Mouse (Mus musculus): ENCODE measurements at regions not wholly inside any gene's neighbourhood (a gene's known extent, or its start where the extent isn't known, plus 50 kb on each side); places are given as distances from the start of the nearest gene placed in this dataset.

DNA sequence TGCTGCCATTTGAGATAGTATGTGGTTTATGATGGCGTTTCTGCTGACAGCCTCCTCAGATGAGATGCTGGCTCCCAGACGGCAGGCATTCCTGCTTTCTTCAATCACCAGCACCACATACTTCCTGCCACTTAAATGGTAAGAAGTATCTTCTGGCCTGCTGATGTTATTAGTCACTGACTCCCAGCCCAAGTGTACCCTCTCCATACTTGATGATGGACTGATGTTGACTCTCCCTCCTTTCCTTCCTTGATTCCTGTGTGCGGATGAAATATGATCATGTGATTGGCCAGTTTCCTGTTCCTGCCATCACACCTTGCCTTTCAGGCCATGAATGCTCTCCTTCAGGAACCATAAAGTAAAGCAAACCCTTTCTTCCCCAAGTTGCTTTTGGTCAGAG, 50.8 kb upstream of the Rpl10-ps3 start:
- CTCF ChIA-PET: no interaction called here

DNA sequence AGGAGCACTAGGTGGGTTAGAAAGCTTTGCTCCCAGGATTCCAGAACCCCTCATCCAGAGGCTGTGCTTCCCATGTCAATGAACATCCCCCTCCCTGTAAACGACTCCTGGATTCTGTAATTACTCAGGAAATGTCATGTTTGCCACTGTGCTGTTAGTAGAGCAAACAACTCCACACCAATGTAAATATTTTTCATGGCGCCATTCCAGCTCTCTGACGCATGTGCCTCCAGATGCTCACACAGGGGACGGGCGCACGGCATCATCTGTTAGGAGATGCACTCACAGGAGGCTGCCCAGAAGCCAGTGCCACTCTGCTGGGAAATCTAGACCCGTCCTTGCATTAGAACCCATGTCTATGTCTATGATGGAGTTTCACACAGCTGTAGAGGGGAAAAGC, 51.3 kb upstream of the Rpl10-ps3 start:
- CTCF ChIA-PET: no interaction called here

DNA sequence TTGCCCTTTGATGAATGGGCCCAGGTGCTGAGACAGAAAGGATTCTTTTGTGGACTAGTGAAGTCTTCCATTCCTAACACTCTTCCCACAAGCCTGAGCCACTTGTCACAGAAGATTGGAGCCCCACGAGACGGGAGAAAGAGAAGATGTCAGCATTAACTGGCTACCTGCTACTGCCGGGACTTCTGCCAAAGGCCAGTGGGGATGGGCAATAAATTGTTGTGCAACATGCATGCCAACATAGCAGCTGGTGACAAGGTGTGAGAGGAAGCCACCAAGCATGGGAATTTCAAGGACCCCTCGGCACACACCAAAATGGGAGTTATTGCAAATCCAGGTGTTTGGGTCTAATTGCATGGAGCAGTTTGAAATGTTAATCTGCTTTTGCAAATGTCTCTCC, 63.6 kb upstream of the Rpl10-ps3 start:
- CTCF ChIA-PET: no interaction called here

- CTCF ChIA-PET: no interaction called here
Observed at GRCm38 (mm10) chr9:50408845-50409244, 64.1 kb upstream of the Rpl10-ps3 start.

GRCm38 (mm10) chr9:50412986-50413385, 68.2 kb upstream of the Rpl10-ps3 start:
- CTCF ChIA-PET: no interaction called here

DNA sequence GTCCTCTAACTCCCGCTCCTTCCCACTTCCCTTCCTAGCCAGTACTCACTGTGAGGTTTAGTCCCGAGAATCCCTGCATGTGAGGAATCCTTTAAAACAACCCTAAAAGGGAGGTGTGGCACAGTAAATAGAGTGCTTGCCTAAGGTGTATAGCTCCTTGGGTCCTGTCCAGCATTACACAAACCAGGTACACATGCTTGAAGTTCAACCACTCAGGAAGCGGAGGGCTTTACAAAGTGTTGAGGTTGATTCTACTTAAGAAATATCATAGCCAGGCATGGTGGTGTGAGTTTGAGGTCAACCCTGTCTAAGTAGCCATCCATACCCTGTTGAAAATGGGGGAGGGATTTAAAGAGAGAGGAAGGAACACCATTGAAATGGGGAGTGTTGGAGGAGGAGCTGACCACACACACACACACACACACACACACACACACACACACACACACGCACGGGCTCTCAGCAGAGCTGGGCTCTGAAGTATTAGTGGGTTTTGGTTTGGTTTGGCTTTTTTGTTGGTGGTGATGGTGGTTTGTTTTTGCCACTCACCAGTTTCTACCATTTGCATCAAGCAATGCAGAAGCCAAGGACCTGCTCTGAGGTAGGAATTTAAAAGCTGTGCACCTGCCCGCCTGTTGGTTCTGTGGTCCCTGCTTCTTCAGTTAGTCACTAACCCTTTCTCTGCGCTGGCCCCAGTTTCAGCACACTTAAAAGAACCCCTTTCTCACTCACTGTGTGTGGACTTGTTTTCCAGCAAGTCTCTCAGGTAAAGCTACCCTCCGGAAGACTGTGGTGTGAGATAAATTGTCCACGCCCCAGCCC, 69.0 kb upstream of the Rpl10-ps3 start:
- CTCF ChIA-PET: no interaction called here

DNA sequence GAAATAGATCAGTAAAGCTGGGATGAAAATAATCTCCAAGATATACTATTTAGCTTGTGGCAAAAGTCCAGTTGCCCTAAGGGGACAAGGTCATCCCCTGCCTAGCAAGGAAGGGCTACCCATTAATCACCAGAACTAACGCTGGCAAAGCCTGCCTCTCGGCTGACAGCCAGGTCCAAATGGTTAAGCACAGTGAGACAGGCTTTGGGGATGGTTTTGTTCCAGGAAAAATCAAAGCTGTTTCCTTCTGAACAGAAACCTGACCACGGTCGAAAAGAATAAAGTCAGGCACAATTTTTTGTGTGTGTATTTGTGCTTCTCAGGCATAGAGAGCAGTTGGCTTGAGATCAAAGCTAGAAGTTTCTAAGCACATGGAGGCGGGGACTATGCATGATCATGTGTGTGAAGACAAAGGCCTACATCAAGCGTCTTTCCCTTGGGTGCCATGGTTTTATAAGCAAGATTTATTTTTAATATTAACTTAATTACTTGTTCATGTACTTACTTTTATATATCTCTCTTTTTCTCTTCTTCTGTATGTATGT, 70.1 kb upstream of the Rpl10-ps3 start:
- CTCF ChIA-PET: no interaction called here

GRCm38 (mm10) chr9:50416677-50417076, 71.9 kb upstream of the Rpl10-ps3 start:
- CTCF ChIA-PET: no interaction called here

GRCm38 (mm10) chr9:50421061-50421460, 73.3 kb upstream of the Plet1 start:
- CTCF ChIA-PET: no interaction called here

DNA sequence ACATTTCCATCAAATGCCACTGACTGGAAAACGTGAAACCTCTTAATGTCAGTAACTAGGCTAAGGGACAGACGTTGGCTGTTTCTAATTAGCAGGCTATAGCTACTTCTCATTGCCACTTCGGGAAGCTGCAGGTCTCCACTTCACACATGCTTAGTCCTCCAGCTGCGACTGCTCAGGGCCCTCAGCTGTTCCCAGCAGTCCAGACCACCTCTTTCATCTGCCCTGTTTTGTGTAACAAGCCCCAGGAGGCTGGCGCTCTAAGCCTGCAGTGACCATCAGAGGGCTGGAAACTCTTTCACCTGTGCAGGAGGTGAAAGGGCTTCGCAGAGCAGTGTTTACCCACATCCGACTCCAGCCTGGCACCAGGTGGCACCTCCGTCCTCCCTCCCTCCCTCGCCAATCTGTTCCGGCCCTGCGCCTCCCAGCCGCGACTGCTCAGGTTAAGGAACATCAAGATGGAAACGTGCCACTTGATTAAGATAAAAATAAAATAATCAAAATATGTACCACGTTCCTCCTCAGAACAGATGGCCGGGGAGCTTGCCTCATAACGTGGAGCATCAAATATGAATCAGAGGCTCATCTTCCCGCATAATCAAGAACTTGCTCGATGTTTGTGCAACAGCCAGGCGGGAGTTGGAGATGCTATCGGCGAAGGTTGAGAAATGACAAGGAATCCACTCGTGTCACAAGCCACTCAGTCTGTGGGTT, 72.6 kb upstream of the Plet1 start:
- CTCF ChIA-PET: no interaction called here

DNA sequence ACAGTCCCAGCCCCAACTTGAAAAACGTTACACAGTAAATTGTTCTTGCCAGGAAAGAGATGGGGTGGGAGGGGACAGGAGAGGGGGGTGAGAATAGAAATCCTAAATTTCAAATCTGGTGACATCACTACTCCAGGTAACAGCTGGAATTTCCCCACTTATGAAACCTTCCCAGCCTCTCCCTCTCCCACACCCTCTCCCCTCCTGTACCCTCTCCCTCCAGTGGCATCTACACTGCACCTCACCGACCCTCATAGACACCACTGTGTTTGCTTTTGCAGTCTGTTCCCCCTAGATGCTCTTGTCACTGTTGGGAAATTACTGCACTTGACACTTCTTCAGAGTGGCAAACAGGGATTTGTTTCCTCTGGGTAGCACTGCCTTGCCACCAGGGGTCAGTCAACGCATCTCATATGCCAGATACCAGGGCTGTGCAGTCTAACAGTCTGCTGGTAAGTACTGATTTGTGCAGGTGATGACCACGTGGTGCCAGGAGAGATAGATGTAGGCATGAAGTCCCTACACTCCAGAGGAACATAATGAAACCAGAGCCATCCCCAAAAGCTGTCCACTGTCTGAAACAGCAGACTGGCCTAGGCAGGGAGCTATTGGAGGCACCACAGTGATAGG, 68.3 kb upstream of the Plet1 start:
- CTCF ChIA-PET: no interaction called here

DNA sequence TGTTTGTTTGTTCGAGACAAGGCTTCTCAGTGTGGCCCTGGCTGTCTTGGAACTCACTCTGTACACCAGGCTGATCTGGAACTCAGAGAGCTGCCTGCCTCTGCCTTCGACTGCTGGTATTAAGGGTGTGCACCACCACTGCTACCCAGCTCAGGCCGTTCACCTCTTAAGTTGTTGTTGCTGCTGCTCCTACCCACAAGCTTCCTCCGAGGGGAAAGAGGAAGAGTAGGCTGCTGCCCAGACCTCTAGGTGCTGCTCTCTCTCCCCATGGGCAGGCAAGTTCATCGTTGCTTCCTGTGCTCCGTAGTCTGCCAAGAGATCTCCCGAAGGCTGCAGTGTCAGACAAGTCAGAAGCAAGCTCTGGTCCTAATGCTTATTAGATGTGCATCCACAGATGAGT, 64.2 kb upstream of the Plet1 start:
- CTCF ChIA-PET: no interaction called here

DNA sequence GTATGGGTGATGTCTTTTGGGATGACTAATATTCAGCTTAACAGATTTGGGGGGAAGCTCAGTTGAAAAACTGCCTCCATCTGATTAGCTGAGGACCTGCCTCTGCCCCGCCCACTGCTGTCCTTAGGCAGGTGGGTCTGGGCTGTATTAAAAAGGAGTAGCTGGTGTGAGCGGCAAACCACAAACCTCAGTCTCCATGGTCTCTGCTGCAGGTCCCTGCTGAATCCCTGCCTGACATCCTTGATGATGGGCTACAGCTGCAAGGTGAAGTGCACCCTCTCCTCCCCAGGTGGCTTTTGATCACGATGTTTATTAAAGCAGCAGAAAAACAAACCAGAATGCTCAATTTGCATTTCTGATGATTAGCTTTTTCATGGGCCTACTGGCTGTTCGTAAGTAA, 60.8 kb upstream of the Plet1 start:
- CTCF ChIA-PET: no interaction called here

DNA sequence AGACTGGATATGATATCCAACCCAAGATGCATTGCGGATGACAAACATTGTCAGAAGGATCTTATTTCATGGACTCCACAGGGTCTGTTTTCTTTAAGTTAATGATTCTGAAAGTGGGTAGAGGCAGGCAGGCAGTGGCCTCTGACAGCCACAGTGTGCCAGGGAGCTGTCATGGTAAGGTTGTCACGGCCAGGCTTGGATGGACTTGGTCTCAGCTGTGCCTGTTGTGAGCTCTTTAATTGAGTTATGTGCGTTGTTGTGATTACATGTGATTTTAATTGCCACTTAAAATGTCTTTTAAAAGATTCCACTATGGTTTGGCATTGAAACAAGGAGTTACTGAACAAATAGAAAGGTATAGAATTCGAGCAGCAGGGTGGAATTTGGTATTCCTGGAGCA, 60.3 kb upstream of the Plet1 start:
- CTCF ChIA-PET: no interaction called here

GRCm38 (mm10) chr9:50437830-50438722, 56.2 kb upstream of the Plet1 start:
- CTCF ChIA-PET: interaction anchor here (0.5 kb wide), 1 partner anchor 659 kb away, joined by 3 read pairs; no protein-coding TSS in a partner anchor

DNA sequence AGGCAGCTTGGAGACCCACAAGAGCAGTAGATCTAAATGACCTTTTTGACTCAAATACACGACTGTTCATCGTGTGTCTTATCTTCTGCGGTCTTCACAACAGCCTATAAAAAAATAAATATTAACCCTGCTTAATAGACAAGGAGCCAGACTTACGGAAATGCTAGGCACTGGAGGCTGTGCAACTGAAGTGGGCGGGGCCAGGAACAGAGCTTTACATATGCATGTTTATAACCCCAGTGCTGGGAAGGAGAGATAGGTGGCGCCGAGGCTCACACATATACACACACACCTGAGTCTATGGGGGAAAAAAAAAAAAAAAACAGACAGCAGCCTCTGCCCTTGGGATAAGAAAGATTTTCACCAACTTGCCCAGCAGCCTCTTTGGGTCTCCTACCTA, 55.6 kb upstream of the Plet1 start:
- CTCF ChIA-PET: no interaction called here

DNA sequence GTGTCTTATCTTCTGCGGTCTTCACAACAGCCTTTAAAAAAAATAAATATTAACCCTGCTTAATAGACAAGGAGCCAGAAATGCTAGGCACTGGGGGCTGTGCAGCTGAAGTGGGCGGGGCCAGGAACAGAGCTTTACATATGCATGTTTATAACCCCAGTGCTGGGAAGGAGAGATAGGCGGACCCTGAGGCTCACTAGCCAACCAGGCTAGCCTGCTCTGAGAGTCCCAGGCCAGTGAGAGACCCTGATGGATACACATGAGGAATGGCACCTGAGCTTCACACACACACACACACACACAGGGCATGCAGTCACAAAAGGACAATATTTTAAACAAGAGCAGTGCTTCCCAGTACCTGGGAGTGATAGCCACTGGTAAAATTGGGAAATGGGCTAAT, 54.1 kb upstream of the Plet1 start:
- CTCF ChIA-PET: no interaction called here

DNA sequence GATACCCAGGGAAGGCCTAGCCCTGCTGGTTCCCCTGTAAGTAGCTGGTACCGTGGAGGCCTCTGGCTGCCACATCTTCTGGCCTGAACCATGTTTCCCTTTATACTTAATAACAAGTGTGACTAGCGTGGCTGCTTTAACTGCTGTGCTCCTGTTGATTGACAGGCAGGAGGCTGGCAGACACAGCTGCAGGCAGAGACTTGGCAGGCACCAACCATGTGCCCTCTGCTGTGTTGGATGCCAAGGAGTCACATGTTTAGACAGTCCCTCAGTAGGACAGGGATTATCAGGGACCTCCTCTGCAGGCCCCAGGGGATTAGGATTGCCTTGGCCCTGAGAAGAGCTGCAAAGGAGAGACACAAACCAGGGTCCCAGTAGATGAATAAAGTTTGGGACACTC, 53.6 kb upstream of the Plet1 start:
- CTCF ChIA-PET: no interaction called here

- CTCF ChIA-PET: interaction anchor here (0.6 to 0.7 kb wide), 2 partner anchors 76 to 85 kb away, joined by 3 read pairs; no protein-coding TSS in a partner anchor
Observed at GRCm38 (mm10) chr9:50443708-50444463, 50.4 kb upstream of the Plet1 start.
